Mouse (Mus musculus) gastrocnemius, adult 18-20 months (tissue): ENCODE data around the gene Cdk14. TPM values are rescaled to one million over a fixed set of nuclear protein-coding genes. Genes with fewer than 3 reads are reported as not detected.

Experiments used
- DNase-seq: peaks from one replicate; pipeline ENCODE4 v3.0.0; 2021; ENCODE audit warnings: low spot score
- total RNA-seq, 2 experiments: library from RNA; stranded (reverse); gene quantifications; 2 replicates each; pipeline ENCODE4 v1.2.3; 2021

Gene Cdk14
- total RNA-seq, 2 experiments from 2014 or later = 2.8 to 2.9 TPM

DNA sequence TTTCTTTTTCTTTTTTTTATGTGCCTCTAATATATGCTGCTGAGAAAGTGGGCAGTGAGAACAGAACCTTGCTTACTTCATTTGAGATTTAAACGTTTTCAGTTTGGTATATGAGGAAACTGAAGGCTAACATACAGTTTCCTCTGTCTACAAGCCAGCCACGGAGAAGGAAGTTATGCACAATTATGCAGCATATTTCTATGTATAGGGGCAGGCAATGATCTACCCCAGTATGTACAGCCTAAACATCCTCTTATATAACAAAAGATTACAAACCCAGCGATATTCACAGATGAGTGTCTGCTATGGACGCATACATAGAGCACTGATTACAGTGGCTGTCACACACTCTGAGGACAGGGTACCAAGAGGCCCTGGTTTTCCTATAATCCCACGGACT is 616.4 kb downstream of the Cdk14 start:
- DNase-seq = no peak

- no peak for DNase-seq
Measured at GRCm38 (mm10) chr5:4801971-4802370, 618.1 kb downstream of the Cdk14 start.

DNA sequence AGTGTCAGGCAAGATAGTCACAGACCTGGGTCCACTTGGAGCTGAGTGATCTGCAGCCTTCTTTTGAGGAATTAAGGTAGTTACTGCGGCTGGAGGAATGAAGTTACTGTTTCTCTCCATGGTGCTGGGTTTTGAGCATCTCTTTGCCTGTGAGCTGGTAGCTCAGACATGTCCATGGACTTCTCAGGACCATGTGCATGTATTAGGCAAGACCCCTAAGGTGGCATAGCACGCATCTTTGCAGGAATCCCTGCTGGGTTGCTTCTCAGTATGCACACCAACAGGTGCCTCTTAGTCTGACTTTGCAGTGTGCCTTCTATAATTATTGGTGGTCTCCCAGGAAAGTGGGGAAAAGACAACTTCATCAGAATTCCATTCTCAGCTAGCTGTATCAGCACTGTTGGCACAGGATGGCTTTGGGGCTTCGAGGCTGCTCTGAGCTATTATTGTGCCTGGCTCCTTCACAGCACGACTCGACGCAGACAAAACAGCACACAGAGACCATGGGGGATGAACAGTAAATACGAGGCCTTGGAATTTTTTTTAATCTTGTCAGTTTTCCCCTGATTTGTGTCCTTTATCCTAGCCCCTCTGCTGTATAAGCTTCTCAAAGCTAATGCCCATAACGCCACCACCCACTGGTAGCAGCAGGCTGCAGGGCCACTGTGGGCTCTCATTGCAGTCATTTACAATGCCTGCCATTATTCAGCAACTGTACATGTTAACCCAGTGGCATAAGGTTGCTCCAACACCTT is 618.8 kb downstream of the Cdk14 start:
- DNase-seq = no peak

GRCm38 (mm10) chr5:4791219-4791618 is 628.9 kb downstream of the Cdk14 start:
- DNase-seq = no peak

GRCm38 (mm10) chr5:4790265-4790664 is 629.8 kb downstream of the Cdk14 start:
- no peak for DNase-seq

DNA sequence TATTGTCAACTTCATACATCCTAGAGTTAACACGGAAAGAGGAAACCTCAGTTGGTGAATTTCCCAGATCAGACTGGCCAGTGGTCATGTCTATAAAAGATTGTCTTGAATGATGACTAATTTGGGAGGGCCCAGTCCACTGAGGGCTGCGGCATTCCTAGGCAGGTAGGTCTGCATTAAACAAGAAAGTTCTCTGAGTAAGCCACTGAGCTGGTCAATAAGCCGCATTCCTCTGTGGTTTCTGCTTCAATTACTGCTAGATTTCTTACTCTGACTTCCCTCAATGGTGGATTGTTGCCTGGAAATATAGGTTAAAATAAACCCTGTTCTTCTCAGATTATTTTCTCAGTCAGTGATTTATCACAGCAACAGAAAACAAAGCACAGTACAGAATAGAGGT is 631.6 kb downstream of the Cdk14 start:
- no peak for DNase-seq

- DNase-seq = no peak
Measured at GRCm38 (mm10) chr5:4786816-4787215, 633.3 kb downstream of the Cdk14 start.

- no peak for DNase-seq
Measured at GRCm38 (mm10) chr5:4778274-4778673, 641.8 kb downstream of the Cdk14 start.

- DNase-seq = no peak
Measured at GRCm38 (mm10) chr5:4776495-4776894, 643.6 kb downstream of the Cdk14 start.

DNA sequence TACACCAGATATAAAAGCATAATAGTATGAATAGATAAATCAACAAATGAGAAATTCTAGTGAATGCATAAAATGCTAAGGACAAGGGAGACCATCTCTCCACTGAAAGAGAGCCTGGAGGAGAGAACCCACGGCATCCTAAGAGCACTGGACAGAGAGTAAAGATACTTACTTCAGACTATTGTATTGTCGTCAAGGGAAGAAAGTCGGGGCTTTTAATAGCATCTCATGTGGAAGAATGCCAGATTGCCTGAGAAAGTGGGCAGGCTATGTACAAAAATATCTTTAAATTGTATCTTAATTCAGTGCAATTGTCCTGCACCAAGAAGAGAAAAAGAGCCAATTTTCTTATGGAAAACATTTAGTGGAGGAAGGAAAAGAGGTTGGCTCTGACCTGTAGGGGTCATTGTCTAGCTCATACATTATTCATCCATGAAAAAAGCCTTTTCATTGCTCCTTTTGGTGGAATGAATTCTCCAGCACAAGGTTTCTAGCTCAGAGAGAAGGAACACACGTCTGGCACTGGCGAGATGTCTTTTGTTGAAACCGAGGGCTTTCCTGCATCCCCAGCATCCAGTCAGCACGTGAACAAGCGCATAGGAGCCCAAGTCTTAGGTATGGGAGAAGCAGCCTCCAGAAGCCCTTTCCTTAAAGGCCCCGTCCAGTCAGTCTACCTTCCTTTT is 646.9 kb downstream of the Cdk14 start:
- DNase-seq = no peak

DNA sequence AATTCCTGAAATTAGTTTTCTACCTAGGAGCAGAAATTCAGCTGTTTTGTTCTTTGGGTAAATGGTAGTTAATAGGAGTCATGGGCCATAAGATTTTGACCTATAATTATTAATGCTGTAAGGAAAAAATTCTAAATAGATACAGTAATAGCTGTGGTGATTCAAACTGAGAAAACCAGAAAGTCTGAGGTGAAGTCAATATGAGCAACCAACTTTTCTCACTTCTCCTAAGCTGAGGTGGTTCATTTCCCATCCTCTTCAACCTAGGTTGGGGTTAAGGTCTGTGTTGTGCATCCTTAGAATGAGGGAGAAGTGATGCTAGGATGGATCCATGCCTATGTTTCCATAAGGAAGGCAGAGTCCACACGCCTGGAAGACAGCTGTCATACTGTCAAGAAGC is 649.5 kb downstream of the Cdk14 start:
- no peak for DNase-seq

- DNase-seq = no peak
Measured at GRCm38 (mm10) chr5:4767896-4768295, 652.2 kb downstream of the Cdk14 start.

GRCm38 (mm10) chr5:4766719-4767118 is 653.4 kb downstream of the Cdk14 start:
- no peak for DNase-seq

DNA sequence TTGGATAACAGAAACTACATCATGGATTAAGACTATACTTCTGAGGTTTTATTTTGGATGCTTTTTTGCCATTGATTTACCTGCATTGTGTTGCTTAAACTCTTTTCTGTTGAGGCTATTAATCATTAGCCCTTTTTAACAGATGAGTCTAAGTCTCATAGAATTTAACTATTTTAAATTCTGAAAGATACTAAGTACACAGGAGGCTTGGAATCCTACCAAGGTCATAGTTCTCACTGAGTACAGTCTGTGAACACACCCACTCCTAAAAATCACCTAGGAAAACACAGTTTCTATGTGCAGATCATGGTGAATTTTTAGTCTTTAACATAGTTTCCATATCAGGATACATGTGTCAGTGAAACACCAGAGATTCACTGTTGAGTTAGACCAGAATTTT is 658.2 kb downstream of the Cdk14 start:
- no peak for DNase-seq

- DNase-seq = no peak
Measured at GRCm38 (mm10) chr5:4758331-4759080, 661.6 kb downstream of the Cdk14 start.

- peak; percentile 89 for DNase-seq
Measured at GRCm38 (mm10) chr5:4757902-4758301, 662.2 kb downstream of the Cdk14 start, which contains the start of gene Fzd1. Gene Fzd1 (minus strand): TSS chr5:4758035.

GRCm38 (mm10) chr5:4756871-4757711 is 663.0 kb downstream of the Cdk14 start:
- DNase-seq = peak; percentile 45

DNA sequence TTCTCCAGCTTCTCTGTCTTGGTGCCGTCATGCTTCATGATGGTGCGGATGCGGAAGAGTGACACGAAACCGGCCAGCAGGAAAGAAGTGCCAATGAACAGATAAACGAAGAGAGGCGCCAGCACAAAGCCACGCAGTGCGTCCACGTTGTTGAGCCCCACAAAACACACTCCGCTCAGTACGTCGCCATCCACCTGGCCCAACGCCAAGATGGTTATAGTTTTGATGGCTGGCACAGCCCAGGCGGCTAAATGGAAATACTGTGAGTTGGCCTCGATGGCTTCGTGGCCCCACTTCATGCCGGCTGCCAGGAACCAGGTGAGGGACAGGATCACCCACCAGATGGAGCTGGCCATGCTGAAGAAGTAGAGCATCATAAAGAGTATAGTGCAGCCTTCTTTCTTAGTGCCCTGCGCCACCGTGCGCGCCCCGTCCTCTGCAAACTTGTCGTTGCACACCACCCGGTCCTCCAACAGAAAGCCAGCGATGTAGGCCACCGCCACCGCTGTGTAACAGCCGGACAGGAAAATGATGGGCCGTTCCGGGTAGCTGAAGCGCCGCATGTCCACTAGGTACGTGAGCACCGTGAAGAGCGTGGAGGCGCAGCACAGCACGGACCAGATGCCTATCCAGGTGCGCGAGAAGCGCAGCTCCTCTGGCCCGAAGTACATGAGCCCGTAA is 664.0 kb downstream of the Cdk14 start:
- no peak for DNase-seq

DNA sequence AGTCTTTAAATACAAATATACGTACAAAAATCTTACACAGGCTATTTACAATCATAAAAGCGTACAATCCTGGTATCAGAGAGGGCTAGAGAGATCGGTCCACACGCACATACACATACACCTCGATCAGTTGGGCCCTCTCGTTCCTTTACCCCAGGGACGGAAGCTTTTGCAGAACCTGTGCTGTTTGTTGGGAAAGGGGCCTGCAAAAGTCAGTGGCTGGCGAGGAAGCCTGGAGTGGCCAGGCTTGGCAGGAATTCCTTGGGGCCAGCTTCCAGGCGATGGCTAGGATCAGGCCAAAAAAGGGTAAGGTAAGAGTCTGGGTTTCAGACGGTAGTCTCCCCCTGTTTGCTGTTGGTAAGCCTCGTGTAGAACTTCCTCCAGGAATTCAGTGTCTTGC is 664.8 kb downstream of the Cdk14 start:
- no peak for DNase-seq

DNA sequence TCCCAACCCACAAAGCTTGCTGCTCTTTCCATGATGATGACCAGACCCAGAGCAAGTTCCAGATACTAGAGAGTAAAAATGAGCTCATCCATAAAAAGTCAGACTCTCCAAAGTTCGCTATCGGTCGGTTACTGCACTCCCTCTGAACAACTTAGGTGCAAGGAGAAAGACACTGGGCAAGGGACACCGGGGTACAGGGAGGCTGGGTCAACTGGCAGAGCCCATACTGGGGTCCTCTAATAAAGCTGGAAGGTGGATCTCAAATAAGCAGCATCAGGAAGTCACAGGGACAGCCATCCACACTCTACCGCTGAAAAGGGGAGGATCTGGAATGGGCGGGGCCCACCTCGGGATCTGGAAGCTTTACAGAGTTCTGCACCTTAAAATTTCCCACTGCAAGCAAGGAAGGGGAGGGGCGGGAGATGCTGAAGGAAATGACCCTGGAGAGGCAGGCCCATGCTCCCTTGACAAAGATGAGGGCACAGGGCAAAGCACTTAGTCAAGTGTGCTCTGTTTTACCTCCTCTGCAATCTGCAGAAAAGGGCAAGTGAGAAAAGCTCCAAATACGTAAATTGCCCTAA is 665.3 kb downstream of the Cdk14 start:
- DNase-seq = no peak
